ENCODE assay signal across 11 mouse cellular contexts in the genomic region with DNA sequence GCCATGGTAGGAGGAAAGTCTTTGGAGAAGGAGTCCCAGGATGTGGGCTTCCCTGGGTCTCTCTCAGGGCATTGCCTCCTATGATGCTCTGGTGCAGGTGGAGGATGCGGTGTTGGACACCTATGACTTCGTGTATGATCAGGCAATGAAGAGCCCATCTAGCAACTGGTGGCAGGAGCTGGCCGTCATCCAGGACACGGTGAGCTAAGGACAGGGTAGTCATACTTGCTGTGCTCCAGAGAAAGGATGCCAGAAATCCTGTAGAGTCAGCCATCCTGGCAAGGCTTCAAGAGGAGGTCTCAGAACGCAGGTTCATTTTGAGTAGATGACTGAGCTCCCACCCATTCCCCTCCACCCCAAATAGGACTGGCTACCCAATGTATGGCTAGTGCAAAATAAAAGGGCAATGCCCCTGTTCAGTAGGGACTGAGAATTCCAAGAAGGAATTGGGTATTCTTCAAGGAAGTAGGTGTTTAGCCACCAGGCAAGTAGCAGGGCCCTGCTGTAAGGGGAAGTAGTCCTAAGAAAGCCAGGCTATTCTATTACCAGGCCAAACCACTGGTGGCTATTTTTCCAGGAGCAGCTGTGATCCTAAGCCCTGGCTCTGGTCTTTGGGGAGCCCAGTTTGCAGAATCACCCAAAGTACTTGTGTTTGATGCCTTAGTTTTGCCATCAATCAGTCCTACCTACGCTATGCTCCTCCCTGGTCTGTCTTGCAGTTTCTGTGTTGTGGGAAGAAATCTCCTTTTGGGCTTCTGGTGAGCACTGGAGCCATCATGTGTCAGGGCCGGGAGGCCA. TPM values are rescaled to one million over a fixed set of nuclear protein-coding genes. Genes with fewer than 3 reads are reported as not detected.
DNase-seq lines count a peak whose midpoint lies in the region; ATAC-seq lines count a peak whose summit lies in the region.
"Had no signal": no experiment of that assay in that cellular context is flagged by ENCODE, and none has a peak within 500 bp of the region (broad histone marks: within the 10 kb centered on the region; RNA-seq: fewer than 3 reads in every experiment).

No protein-coding gene starts in this region.

- H3K36me3 ChIP-seq in embryonic facial prominence, embryonic 13.5 days: no peaks in the 10 kb centered on the region
- H3K36me3 ChIP-seq in embryonic facial prominence, embryonic 10.5 days (replicated peaks): no peaks in the 10 kb centered on the region
- H3K36me3 ChIP-seq in lung, embryonic 16.5 days (ENCODE audit: control insufficient read depth, insufficient read depth, low read length): no peaks in the 10 kb centered on the region
- no peaks in the 10 kb centered on the region for H3K36me3 ChIP-seq in heart, embryonic 12.5 days
- no peaks in the 10 kb centered on the region for H3K36me3 ChIP-seq in stomach, embryonic 14.5 days (ENCODE audit: control insufficient read depth, insufficient read depth, low read length)
- no peaks in the 10 kb centered on the region for H3K36me3 ChIP-seq in forebrain, embryonic 14.5 days (ENCODE audit: control insufficient read depth, insufficient read depth, low read length)

- H3K4me3 ChIP-seq in embryonic facial prominence, embryonic 13.5 days: no peak overlapping the region
- no peak overlapping the region for H3K4me3 ChIP-seq in embryonic facial prominence, embryonic 10.5 days
- no peak overlapping the region for H3K4me3 ChIP-seq in lung, embryonic 16.5 days (ENCODE audit: low read length)
- H3K4me3 ChIP-seq in heart, embryonic 12.5 days: no peak overlapping the region
- no peak overlapping the region for H3K4me3 ChIP-seq in stomach, embryonic 14.5 days (ENCODE audit: low read depth, low read length)
- no peak overlapping the region for H3K4me3 ChIP-seq in forebrain, embryonic 14.5 days (ENCODE audit: low read depth, low read length)

- WGBS in embryonic facial prominence, embryonic 13.5 days: 88% methylated on average over 7 of the region's 7 CpGs
- WGBS in embryonic facial prominence, embryonic 10.5 days: 84% methylated on average over 7 of the region's 7 CpGs
- 74% methylated on average over 7 of the region's 7 CpGs for whole genome bisulfite sequencing in lung, embryonic 16.5 days
- 82% methylated on average over 7 of the region's 7 CpGs for WGBS in heart, embryonic 12.5 days
- WGBS in stomach, embryonic 14.5 days: 84% methylated on average over 7 of the region's 7 CpGs
- 84% methylated on average over 7 of the region's 7 CpGs for WGBS in forebrain, embryonic 14.5 days

- ATAC-seq in embryonic facial prominence, embryonic 13.5 days (ENCODE audit: insufficient number of reproducible peaks, insufficient read depth, low FRiP score, low TSS enrichment, low read depth): no peak
- no peak for ATAC-seq in lung, embryonic 16.5 days (ENCODE audit: low read depth)
- no peak for ATAC-seq in heart, embryonic 12.5 days (ENCODE audit: insufficient number of reproducible peaks, low FRiP score)
- no peak for ATAC-seq in stomach, embryonic 14.5 days (ENCODE audit: insufficient number of reproducible peaks, insufficient read depth, low FRiP score, low read depth)
- no peak for ATAC-seq in forebrain, embryonic 14.5 days

- H3K4me1 ChIP-seq in embryonic facial prominence, embryonic 13.5 days: peaks cover 30% of the 10 kb centered on the region
- peaks cover 12% of the 10 kb centered on the region; the same call in 1 of the 2 replicates for H3K4me1 ChIP-seq in embryonic facial prominence, embryonic 10.5 days
- peaks cover 58% of the 10 kb centered on the region for H3K4me1 ChIP-seq in lung, embryonic 16.5 days (replicated peaks; ENCODE audit: control insufficient read depth, insufficient read depth, low read length)
- H3K4me1 ChIP-seq in heart, embryonic 12.5 days (replicated peaks): peaks cover 74% of the 10 kb centered on the region
- peaks cover 52% of the 10 kb centered on the region for H3K4me1 ChIP-seq in stomach, embryonic 14.5 days (ENCODE audit: control insufficient read depth, insufficient read depth, low read length)
- H3K4me1 ChIP-seq in forebrain, embryonic 14.5 days (ENCODE audit: control insufficient read depth, insufficient read depth, low read length): peaks cover 12% of the 10 kb centered on the region

- DNase-seq in embryonic facial prominence, embryonic 10.5 days (ENCODE audit: low spot score): no peak
- no peak for DNase-seq in lung, postnatal 36 days
- DNase-seq in embryo, embryonic 10 days (ENCODE audit: low spot score): no peak
- no peak for DNase-seq in forebrain, embryonic 14.5 days (ENCODE audit: low spot score)
- DNase-seq: embryo, embryonic 11 days; spleen, adult 18-20 months had no signal

- no peaks in the 10 kb centered on the region for H3K9me3 ChIP-seq in embryonic facial prominence, embryonic 13.5 days
- H3K9me3 ChIP-seq in embryonic facial prominence, embryonic 10.5 days: no peaks in the 10 kb centered on the region
- H3K9me3 ChIP-seq in lung, embryonic 16.5 days (ENCODE audit: control insufficient read depth, low read length): no peaks in the 10 kb centered on the region
- no peaks in the 10 kb centered on the region for H3K9me3 ChIP-seq in heart, embryonic 12.5 days (replicated peaks)
- no peaks in the 10 kb centered on the region for H3K9me3 ChIP-seq in stomach, embryonic 14.5 days (ENCODE audit: control insufficient read depth, low read depth, low read length)
- H3K9me3 ChIP-seq in forebrain, embryonic 14.5 days (replicated peaks; ENCODE audit: control insufficient read depth, low read length): no peaks in the 10 kb centered on the region

- 0 out of 2 replicates have a peak overlapping the region, but pooled peaks have one; percentile 57 for H3K27ac ChIP-seq in embryonic facial prominence, embryonic 13.5 days
- no peak overlapping the region for H3K27ac ChIP-seq in embryonic facial prominence, embryonic 10.5 days (replicated peaks)
- peak overlapping the region; percentile 92 for H3K27ac ChIP-seq in lung, embryonic 16.5 days (ENCODE audit: low read length)
- peak overlapping the region; percentile 76 for H3K27ac ChIP-seq in heart, embryonic 12.5 days (ENCODE audit: poor library complexity, severe bottlenecking)
- peak overlapping the region; percentile 79 for H3K27ac ChIP-seq in stomach, embryonic 14.5 days (ENCODE audit: low read length)
- no peak overlapping the region for H3K27ac ChIP-seq in forebrain, embryonic 14.5 days (ENCODE audit: low read depth, low read length)
- H3K27ac ChIP-seq: hindbrain, postnatal 0 days had no signal

- H3K27me3 ChIP-seq in embryonic facial prominence, embryonic 13.5 days: no peaks in the 10 kb centered on the region
- no peaks in the 10 kb centered on the region for H3K27me3 ChIP-seq in embryonic facial prominence, embryonic 10.5 days (replicated peaks; ENCODE audit: low read depth, poor library complexity, severe bottlenecking)
- H3K27me3 ChIP-seq in lung, embryonic 16.5 days (ENCODE audit: control insufficient read depth, insufficient read depth, low read depth, low read length): no peaks in the 10 kb centered on the region
- no peaks in the 10 kb centered on the region for H3K27me3 ChIP-seq in heart, embryonic 12.5 days (replicated peaks)
- no peaks in the 10 kb centered on the region for H3K27me3 ChIP-seq in stomach, embryonic 14.5 days (ENCODE audit: control insufficient read depth, insufficient read depth, low read length)
- no peaks in the 10 kb centered on the region for H3K27me3 ChIP-seq in forebrain, embryonic 14.5 days (replicated peaks; ENCODE audit: control insufficient read depth, insufficient read depth, low read length)

- no peak overlapping the region for H3K9ac ChIP-seq in embryonic facial prominence, embryonic 13.5 days
- H3K9ac ChIP-seq in lung, embryonic 16.5 days (ENCODE audit: low read length): no peak overlapping the region
- no peak overlapping the region for H3K9ac ChIP-seq in heart, embryonic 12.5 days
- no peak overlapping the region for H3K9ac ChIP-seq in stomach, embryonic 14.5 days (replicated peaks; ENCODE audit: low read depth, low read length)
- no peak overlapping the region for H3K9ac ChIP-seq in forebrain, embryonic 14.5 days (ENCODE audit: low read length)

- no peak overlapping the region for H3K4me2 ChIP-seq in embryonic facial prominence, embryonic 13.5 days
- H3K4me2 ChIP-seq in lung, embryonic 16.5 days (ENCODE audit: low read depth, low read length): no peak overlapping the region
- peak overlapping the region; percentile 42; the same call in 1 of the 2 replicates for H3K4me2 ChIP-seq in heart, embryonic 12.5 days
- H3K4me2 ChIP-seq in stomach, embryonic 14.5 days (replicated peaks; ENCODE audit: low read depth, low read length): no peak overlapping the region
- no peak overlapping the region for H3K4me2 ChIP-seq in forebrain, embryonic 14.5 days (ENCODE audit: low read length)

RNA-seq across cellular contexts. Expression of a gene that starts 10.2 kb away (rescaled TPM):
- 2.6 and 2.8 TPM in 2 replicates for polyA plus RNA-seq in embryonic facial prominence, embryonic 13.5 days (2015; fragmentation: Nextera tagmentation; extraction: Ambion mirVana)
- polyA plus RNA-seq in embryonic facial prominence, embryonic 10.5 days (2016; fragmentation: Nextera tagmentation; extraction: Ambion mirVana): 4.4 and 4.6 TPM in 2 replicates
- 2.6 and 3.3 TPM in 2 replicates for polyA plus RNA-seq in lung, embryonic 16.5 days (2015; fragmentation: Nextera tagmentation; extraction: Ambion mirVana)
- polyA plus RNA-seq in heart, embryonic 12.5 days (2016; fragmentation: Nextera tagmentation; extraction: Ambion mirVana): 7.0 and 7.7 TPM in 2 replicates
- polyA plus RNA-seq in stomach, embryonic 14.5 days (2014; fragmentation: Nextera tagmentation; extraction: Ambion mirVana): 1.3 and 1.6 TPM in 2 replicates
- 0.61 and 1.2 TPM in 2 replicates for polyA plus RNA-seq in forebrain, embryonic 14.5 days (2014; fragmentation: Nextera tagmentation; extraction: Ambion mirVana)

RNA-seq across cellular contexts. Expression of a gene that starts 37.5 kb away (rescaled TPM):
- polyA plus RNA-seq in embryonic facial prominence, embryonic 13.5 days (2015; fragmentation: Nextera tagmentation; extraction: Ambion mirVana): 407 and 457 TPM in 2 replicates
- 251 and 255 TPM in 2 replicates for polyA plus RNA-seq in embryonic facial prominence, embryonic 10.5 days (2016; fragmentation: Nextera tagmentation; extraction: Ambion mirVana)
- 765 and 788 TPM in 2 replicates for polyA plus RNA-seq in lung, embryonic 16.5 days (2015; fragmentation: Nextera tagmentation; extraction: Ambion mirVana)
- polyA plus RNA-seq in heart, embryonic 12.5 days (2016; fragmentation: Nextera tagmentation; extraction: Ambion mirVana): 701 and 712 TPM in 2 replicates
- polyA plus RNA-seq in stomach, embryonic 14.5 days (2014; fragmentation: Nextera tagmentation; extraction: Ambion mirVana): 705 and 725 TPM in 2 replicates
- polyA plus RNA-seq in forebrain, embryonic 14.5 days (2014; fragmentation: Nextera tagmentation; extraction: Ambion mirVana): 343 and 345 TPM in 2 replicates

RNA-seq across cellular contexts. Expression of a gene that starts 46.0 kb away (rescaled TPM):
- 0.41 and 1.3 TPM in 2 replicates for polyA plus RNA-seq in embryonic facial prominence, embryonic 13.5 days (2015; fragmentation: Nextera tagmentation; extraction: Ambion mirVana)
- polyA plus RNA-seq in embryonic facial prominence, embryonic 10.5 days (2016; fragmentation: Nextera tagmentation; extraction: Ambion mirVana): 0.25 and 0.52 TPM in 2 replicates
- 3.2 and 3.4 TPM in 2 replicates for polyA plus RNA-seq in lung, embryonic 16.5 days (2015; fragmentation: Nextera tagmentation; extraction: Ambion mirVana)
- polyA plus RNA-seq in heart, embryonic 12.5 days (2016; fragmentation: Nextera tagmentation; extraction: Ambion mirVana): 0.23 and 0.31 TPM in 2 replicates
- polyA plus RNA-seq in stomach, embryonic 14.5 days (2014; fragmentation: Nextera tagmentation; extraction: Ambion mirVana): 3.9 and 4.6 TPM in 2 replicates
- polyA plus RNA-seq in forebrain, embryonic 14.5 days (2014; fragmentation: Nextera tagmentation; extraction: Ambion mirVana): 0.26 and 0.32 TPM in 2 replicates

RNA-seq across cellular contexts. Expression of a gene that starts 54.0 kb away (rescaled TPM):
- polyA plus RNA-seq in embryonic facial prominence, embryonic 13.5 days (2015; fragmentation: Nextera tagmentation; extraction: Ambion mirVana): 98.8 and 105 TPM in 2 replicates
- 130 and 132 TPM in 2 replicates for polyA plus RNA-seq in embryonic facial prominence, embryonic 10.5 days (2016; fragmentation: Nextera tagmentation; extraction: Ambion mirVana)
- 98.9 and 100 TPM in 2 replicates for polyA plus RNA-seq in lung, embryonic 16.5 days (2015; fragmentation: Nextera tagmentation; extraction: Ambion mirVana)
- polyA plus RNA-seq in heart, embryonic 12.5 days (2016; fragmentation: Nextera tagmentation; extraction: Ambion mirVana): 57.1 and 61.7 TPM in 2 replicates
- polyA plus RNA-seq in stomach, embryonic 14.5 days (2014; fragmentation: Nextera tagmentation; extraction: Ambion mirVana): 61.3 and 66.6 TPM in 2 replicates
- polyA plus RNA-seq in forebrain, embryonic 14.5 days (2014; fragmentation: Nextera tagmentation; extraction: Ambion mirVana): 97.5 and 106 TPM in 2 replicates

Comparison
In these comparisons a context has a peak if more than half of its experiments do, and no peak if none do; other contexts are left out.
1. H3K27ac ChIP-seq: peak in embryonic facial prominence, embryonic 13.5 days (single experiment), lung, embryonic 16.5 days (single experiment), heart, embryonic 12.5 days (single experiment) and stomach, embryonic 14.5 days (single experiment); none in embryonic facial prominence, embryonic 10.5 days (single experiment) and forebrain, embryonic 14.5 days (single experiment).